Mouse (Mus musculus): Measurements from ENCODE around the gene Gabra5. TPM values are rescaled to one million over a fixed set of nuclear protein-coding genes. Genes with fewer than 3 reads are reported as not detected.
A peak's percentile ranks its signal among the peaks of the same experiment; 100 is the strongest.

Gene Gabra5
- 49.4 and 51.4 TPM in 2 replicates for polyA plus RNA-seq (2015; fragmentation: Nextera tagmentation; extraction: Ambion mirVana)

DNA sequence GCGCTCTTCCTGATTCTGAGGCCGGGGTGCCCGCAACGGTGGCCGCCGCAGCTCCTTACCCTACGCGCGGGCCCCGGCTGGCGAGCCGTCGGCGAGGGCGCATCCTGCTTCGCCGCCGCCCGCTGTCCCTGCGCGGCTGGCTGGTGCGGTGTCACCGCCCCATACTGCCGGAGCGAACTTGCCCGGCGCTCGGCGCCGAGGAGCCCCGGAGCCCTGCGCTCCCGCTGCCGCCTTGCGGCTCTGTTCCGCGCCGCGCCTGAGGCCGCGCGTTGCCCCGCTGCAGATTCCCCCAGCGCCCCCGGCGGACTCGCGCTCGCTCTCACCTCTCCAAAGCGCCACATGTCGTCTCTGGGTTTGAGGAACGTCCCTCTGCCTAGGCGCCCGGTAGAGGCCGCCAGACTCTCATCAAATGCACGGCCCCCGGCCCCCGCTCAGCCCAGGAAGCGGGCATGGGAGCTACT is at the start of gene Gabra5:
Gene Gabra5, minus strand, starts transcription at position 379 of the 461 bp plus-strand sequence.
- Histone ChIP-seq H3K4me2 (peak within 1 kb of the TSS; percentile 87), H3K27me3 (peaks cover 26% of the 10 kb centered on the region), H3K27ac (replicated peaks) (peak within 1 kb of the TSS; percentile 77), H3K4me3 (peak within 1 kb of the TSS; percentile 72), H3K4me1 (replicated peaks) (peaks cover 10% of the 10 kb centered on the region; the same call in 1 of the 2 replicates), H3K9ac (peak within 1 kb of the TSS; percentile 60), H3K36me3 (no peaks in the 10 kb centered on the region), H3K9me3 (no peaks in the 10 kb centered on the region)
- peak; percentile 88 for ATAC-seq (ENCODE audit: low FRiP score, low read depth)
- WGBS, result 1% methylated on average over 59 of the region's 59 CpGs

DNA sequence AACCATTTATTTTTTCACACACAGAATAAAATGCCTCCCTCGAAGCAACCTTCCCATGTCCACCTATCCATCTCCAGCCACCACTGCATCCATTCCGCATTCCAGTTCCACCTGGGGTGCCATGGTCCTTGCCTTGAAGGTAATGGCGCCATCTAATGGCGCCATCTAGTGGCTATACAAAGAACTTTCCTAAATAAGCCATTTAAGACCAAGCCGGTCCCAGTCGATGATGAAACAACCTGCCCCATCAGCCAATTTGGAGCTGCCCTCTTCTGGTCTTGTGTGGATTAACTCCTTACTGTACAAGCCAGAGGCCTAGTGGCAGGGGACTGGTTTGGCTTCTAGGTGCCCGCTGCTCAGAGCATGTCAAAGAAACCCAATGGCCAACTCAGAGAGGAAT is 28.7 kb upstream of the Gabra5 start:
- no peaks in the 10 kb centered on the region for H3K4me1 ChIP-seq (replicated peaks)
- ATAC-seq (ENCODE audit: low FRiP score, low read depth), result no peak
- no peaks in the 10 kb centered on the region for H3K27me3 ChIP-seq
- no peaks in the 10 kb centered on the region for H3K36me3 ChIP-seq
- no peak overlapping the region for H3K27ac ChIP-seq (replicated peaks)
- no peaks in the 10 kb centered on the region for H3K9me3 ChIP-seq
- H3K4me2 ChIP-seq, result no peak overlapping the region
- no peak overlapping the region for H3K9ac ChIP-seq
- H3K4me3 ChIP-seq, result no peak overlapping the region
- 25% methylated on average over 7 of the region's 7 CpGs for WGBS

GRCm38 (mm10) chr7:57532676-57533075 is 22.8 kb upstream of the Gabra5 start:
- WGBS, result 78% methylated on average over 10 of the region's 10 CpGs
- H3K4me1 ChIP-seq (replicated peaks), result no peaks in the 10 kb centered on the region
- no peaks in the 10 kb centered on the region for H3K9me3 ChIP-seq
- H3K27me3 ChIP-seq, result no peaks in the 10 kb centered on the region
- no peak overlapping the region for H3K9ac ChIP-seq
- H3K4me3 ChIP-seq, result no peak overlapping the region
- no peaks in the 10 kb centered on the region for H3K36me3 ChIP-seq
- no peak overlapping the region for H3K4me2 ChIP-seq
- H3K27ac ChIP-seq (replicated peaks), result no peak overlapping the region
- no peak for ATAC-seq (ENCODE audit: low FRiP score, low read depth)

DNA sequence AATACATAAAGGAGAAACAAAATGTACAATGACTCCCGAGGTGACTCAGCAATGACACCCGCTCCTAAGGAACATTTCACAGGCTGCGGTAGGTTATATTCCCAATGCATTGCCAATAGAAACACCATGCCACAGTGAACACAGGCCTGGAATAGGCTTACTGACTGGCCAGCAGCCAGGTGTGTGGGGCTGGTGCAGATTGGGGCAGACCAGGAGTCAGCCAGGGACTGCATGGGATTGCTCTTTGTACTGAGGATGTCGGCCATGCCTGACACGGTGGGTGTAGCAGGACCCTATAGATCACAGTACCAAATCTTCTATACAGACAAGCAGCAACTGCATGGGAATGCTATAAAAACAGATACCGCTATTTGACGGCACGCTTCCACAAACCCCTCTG is 20.1 kb upstream of the Gabra5 start:
- Histone ChIP-seq H3K4me3 (no peak overlapping the region), H3K9me3 (no peaks in the 10 kb centered on the region), H3K36me3 (no peaks in the 10 kb centered on the region), H3K27me3 (no peaks in the 10 kb centered on the region), H3K4me1 (replicated peaks) (no peaks in the 10 kb centered on the region), H3K4me2 (no peak overlapping the region), H3K9ac (no peak overlapping the region), H3K27ac (replicated peaks) (no peak overlapping the region)
- no peak for ATAC-seq (ENCODE audit: low FRiP score, low read depth)
- WGBS, result 83% methylated on average over 8 of the region's 8 CpGs

- Histone ChIP-seq H3K4me2 (no peak overlapping the region), H3K4me1 (replicated peaks) (no peaks in the 10 kb centered on the region), H3K27me3 (no peaks in the 10 kb centered on the region), H3K4me3 (no peak overlapping the region), H3K9me3 (no peaks in the 10 kb centered on the region), H3K36me3 (no peaks in the 10 kb centered on the region), H3K9ac (no peak overlapping the region), H3K27ac (replicated peaks) (no peak overlapping the region)
- ATAC-seq (ENCODE audit: low FRiP score, low read depth), result no peak
- 92% methylated on average over 4 of the region's 4 CpGs for WGBS
These were observed 19.6 kb upstream of the Gabra5 start for GRCm38 (mm10) chr7:57529451-57529850.

GRCm38 (mm10) chr7:57512955-57513354 is 3.1 kb upstream of the Gabra5 start:
- Histone ChIP-seq H3K4me1 (replicated peaks) (peaks cover 10% of the 10 kb centered on the region; the same call in 1 of the 2 replicates), H3K4me3 (no peak overlapping the region), H3K4me2 (no peak overlapping the region), H3K27ac (replicated peaks) (no peak overlapping the region), H3K27me3 (peaks cover 17% of the 10 kb centered on the region), H3K9ac (no peak overlapping the region), H3K9me3 (no peaks in the 10 kb centered on the region), H3K36me3 (no peaks in the 10 kb centered on the region)
- no peak for ATAC-seq (ENCODE audit: low FRiP score, low read depth)
- WGBS, result 28% methylated on average over 3 of the region's 3 CpGs

GRCm38 (mm10) chr7:57508860-57509632 is 813 bp downstream of the Gabra5 start:
- peak; percentile 79 for ATAC-seq (ENCODE audit: low FRiP score, low read depth)
- H3K36me3 ChIP-seq, result no peaks in the 10 kb centered on the region
- H3K4me1 ChIP-seq (replicated peaks), result peaks cover 10% of the 10 kb centered on the region; the same call in 1 of the 2 replicates
- peak overlapping the region; percentile 60 for H3K9ac ChIP-seq
- WGBS, result 1% methylated on average over 69 of the region's 72 CpGs
- peak overlapping the region; percentile 77 for H3K27ac ChIP-seq (replicated peaks)
- no peaks in the 10 kb centered on the region for H3K9me3 ChIP-seq
- H3K4me2 ChIP-seq, result peak overlapping the region; percentile 87
- H3K27me3 ChIP-seq, result peaks cover 26% of the 10 kb centered on the region
- peak overlapping the region; percentile 72 for H3K4me3 ChIP-seq

DNA sequence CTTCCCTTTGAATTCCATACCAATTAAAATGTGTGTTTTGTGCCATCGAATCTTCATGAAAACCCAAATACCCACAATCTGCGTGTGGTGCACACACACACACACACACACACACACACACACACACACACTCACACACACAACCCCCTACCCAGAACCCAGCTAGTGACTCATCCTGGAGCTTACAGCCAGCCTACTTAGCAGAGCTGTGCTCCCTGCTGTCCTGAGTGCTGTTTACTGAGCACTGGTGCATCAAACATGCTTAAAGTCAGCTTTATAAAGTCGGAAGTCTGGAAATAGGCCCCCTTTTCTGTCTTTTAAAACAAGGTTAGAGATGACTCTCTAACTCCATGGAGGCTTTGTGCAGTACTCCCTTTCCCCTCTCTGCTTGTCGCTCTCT is 7.0 kb downstream of the Gabra5 start:
- Histone ChIP-seq H3K4me1 (replicated peaks) (no peaks in the 10 kb centered on the region), H3K4me2 (no peak overlapping the region)
- ATAC-seq (ENCODE audit: low FRiP score, low read depth), result no peak

DNA sequence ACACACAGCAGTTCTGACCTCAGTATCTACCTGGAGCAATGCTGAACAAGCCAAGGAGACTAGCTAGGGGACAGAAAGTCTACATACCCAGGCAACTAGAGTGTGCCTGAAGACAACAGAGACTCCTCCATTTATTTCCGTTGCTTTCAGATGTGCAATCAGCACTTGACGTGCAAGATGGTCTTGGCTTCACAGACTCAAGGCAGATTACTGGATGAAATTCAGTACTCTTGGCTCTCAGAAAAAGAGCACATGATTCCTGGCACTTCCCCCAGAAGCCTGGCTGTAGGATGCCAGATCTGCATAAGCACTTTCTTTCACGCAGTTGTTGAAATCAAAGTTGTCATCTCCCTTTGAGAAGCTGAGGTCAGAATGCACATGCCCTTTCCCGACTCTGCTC is 18.1 kb downstream of the Gabra5 start:
- Histone ChIP-seq H3K9me3 (no peaks in the 10 kb centered on the region), H3K4me2 (no peak overlapping the region), H3K27ac (replicated peaks) (no peak overlapping the region), H3K4me1 (replicated peaks) (no peaks in the 10 kb centered on the region), H3K4me3 (no peak overlapping the region), H3K27me3 (no peaks in the 10 kb centered on the region), H3K36me3 (0 out of 2 replicates have a peak, but pooled peaks cover 5% of the 10 kb centered on the region), H3K9ac (no peak overlapping the region)
- no peak for ATAC-seq (ENCODE audit: low FRiP score, low read depth)
- 70% methylated on average over 4 of the region's 4 CpGs for WGBS

More for the DNA sequence above, 7.0 kb downstream of the Gabra5 start:
- H3K36me3 ChIP-seq, result no peaks in the 10 kb centered on the region
- no peak overlapping the region for H3K9ac ChIP-seq
- WGBS, result 81% methylated on average over 4 of the region's 4 CpGs
- H3K4me3 ChIP-seq, result no peak overlapping the region
- H3K27me3 ChIP-seq, result peaks cover 9% of the 10 kb centered on the region
- H3K9me3 ChIP-seq, result no peaks in the 10 kb centered on the region
- no peak overlapping the region for H3K27ac ChIP-seq (replicated peaks)

DNA sequence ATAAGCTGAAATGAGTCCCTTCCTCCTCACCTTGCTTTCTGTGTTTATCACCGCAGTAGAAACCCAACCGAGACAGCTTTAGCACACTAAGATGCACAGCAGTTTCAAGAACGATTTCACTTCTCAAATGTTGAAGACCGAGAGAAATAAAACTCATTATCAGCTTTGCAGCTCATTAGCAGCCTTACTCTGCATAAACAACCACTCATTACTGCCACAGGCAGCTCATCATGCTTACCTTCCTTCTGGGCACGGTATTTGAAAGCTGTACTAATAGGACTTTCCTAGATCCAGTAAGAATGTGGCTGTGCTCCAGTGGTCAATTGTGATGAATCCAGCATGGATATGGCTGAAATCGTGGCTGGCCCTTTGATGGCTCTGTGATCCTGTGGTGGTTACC is 23.0 kb downstream of the Gabra5 start:
- 71% methylated on average over 6 of the region's 6 CpGs for whole genome bisulfite sequencing
- H3K36me3 ChIP-seq, result 0 out of 2 replicates have a peak, but pooled peaks cover 5% of the 10 kb centered on the region
- no peak for ATAC-seq (ENCODE audit: low FRiP score, low read depth)

GRCm38 (mm10) chr7:57482896-57483295 is 27.0 kb downstream of the Gabra5 start:
- Histone ChIP-seq H3K4me3 (no peak overlapping the region), H3K9me3 (no peaks in the 10 kb centered on the region), H3K4me1 (replicated peaks) (no peaks in the 10 kb centered on the region), H3K27ac (replicated peaks) (no peak overlapping the region), H3K27me3 (no peaks in the 10 kb centered on the region), H3K9ac (no peak overlapping the region), H3K4me2 (no peak overlapping the region), H3K36me3 (no peaks in the 10 kb centered on the region)
- no peak for ATAC-seq (ENCODE audit: low FRiP score, low read depth)

More for the DNA sequence above, 23.0 kb downstream of the Gabra5 start:
- Histone ChIP-seq H3K9me3 (no peaks in the 10 kb centered on the region), H3K4me3 (no peak overlapping the region), H3K4me1 (replicated peaks) (no peaks in the 10 kb centered on the region), H3K27ac (replicated peaks) (no peak overlapping the region), H3K9ac (no peak overlapping the region), H3K4me2 (no peak overlapping the region), H3K27me3 (no peaks in the 10 kb centered on the region)

GRCm38 (mm10) chr7:57473811-57474525 is 35.9 kb downstream of the Gabra5 start:
- no peak overlapping the region for H3K4me2 ChIP-seq
- H3K9ac ChIP-seq, result no peak overlapping the region
- peak; percentile 88 for ATAC-seq (ENCODE audit: low FRiP score, low read depth)
- 83% methylated on average over 4 of the region's 4 CpGs for WGBS
- H3K9me3 ChIP-seq, result no peaks in the 10 kb centered on the region
- no peak overlapping the region for H3K27ac ChIP-seq (replicated peaks)
- H3K4me3 ChIP-seq, result no peak overlapping the region
- no peaks in the 10 kb centered on the region for H3K36me3 ChIP-seq
- no peaks in the 10 kb centered on the region for H3K4me1 ChIP-seq (replicated peaks)
- no peaks in the 10 kb centered on the region for H3K27me3 ChIP-seq

Data from hindbrain, embryonic 15.5 days (tissue).